Mouse (Mus musculus) cortical plate, adult 2 months (tissue): Measurements from ENCODE around the gene Dbn1. TPM values are rescaled to one million over a fixed set of nuclear protein-coding genes. Genes with fewer than 3 reads are reported as not detected.
A peak's percentile ranks its signal among the peaks of the same experiment; 100 is the strongest.

Experiments
- H3K27ac ChIP-seq: fragments of 200-500 bp; 2 replicates; pipeline ENCODE4 v1.5.1; 2012; ENCODE audit warnings: low read length, control low read depth, inconsistent platforms; ENCODE audit not compliant: insufficient read depth
- H3K4me1 ChIP-seq: fragments of 200-500 bp; 2 replicates; pipeline ENCODE4 v1.6.1; 2011; ENCODE audit warnings: low read length; ENCODE audit not compliant: control insufficient read depth, insufficient read depth
- H3K4me3 ChIP-seq: fragments of 200-500 bp; 2 replicates; pipeline ENCODE4 v1.5.1; 2011; ENCODE audit warnings: mild to moderate bottlenecking, low read length, control low read depth; ENCODE audit not compliant: insufficient read depth
- CTCF ChIP-seq: fragments of 200-500 bp; IDR thresholded peaks from 2 replicates; pipeline ENCODE4 v1.5.1; 2011; ENCODE audit warnings: mild to moderate bottlenecking, control low read depth, low read length; ENCODE audit not compliant: insufficient read depth; ENCODE audit errors: extremely low read depth
- POLR2A ChIP-seq: fragments of 200-500 bp; IDR thresholded peaks from 2 replicates; pipeline ENCODE4 v1.6.1; 2011; ENCODE audit warnings: mild to moderate bottlenecking, low read length, control low read depth; ENCODE audit not compliant: insufficient read depth; ENCODE audit errors: extremely low read depth
- polyA plus RNA-seq: library from polyadenylated mRNA; depleted of rRNA; stranded (reverse); fragments of >200 nt; gene quantifications from 2 replicates; pipeline ENCODE4 v1.2.3, GENCODE M21; 2012

Dbn1 gene
- polyA plus RNA-seq, 1 experiment = 336 TPM

- Histone ChIP-seq H3K4me3 (peak overlapping the region; percentile 63; the same call in 1 of the 2 replicates), H3K27ac (no peak overlapping the region), H3K4me1 (peaks cover 5% of the 10 kb centered on the region)
- TF ChIP-seq CTCF (no peak), POLR2A (no peak)
Measured at GRCm38 (mm10) chr13:55511492-55511861, 23.6 kb upstream of the Dbn1 start.

- Histone ChIP-seq H3K4me1 (peaks cover 5% of the 10 kb centered on the region), H3K27ac (peak overlapping the region; percentile 9; the same call in 1 of the 2 replicates), H3K4me3 (no peak overlapping the region; the same call in 1 of the 2 replicates)
- TF ChIP-seq CTCF = no peak
- TF ChIP-seq POLR2A = no peak
Measured at GRCm38 (mm10) chr13:55510668-55511491, 23.0 kb upstream of the Dbn1 start.

- TF ChIP-seq CTCF (no peak), POLR2A (no peak)
- H3K27ac ChIP-seq = no peak overlapping the region
- no peak overlapping the region for H3K4me3 ChIP-seq
- H3K4me1 ChIP-seq = peaks cover 5% of the 10 kb centered on the region
Measured at GRCm38 (mm10) chr13:55510332-55510667, 22.4 kb upstream of the Dbn1 start.

GRCm38 (mm10) chr13:55508531-55508930 lies 20.6 kb upstream of the Dbn1 start:
- Histone ChIP-seq H3K27ac (no peak overlapping the region), H3K4me3 (no peak overlapping the region), H3K4me1 (peaks cover 5% of the 10 kb centered on the region)
- TF ChIP-seq CTCF (no peak), POLR2A (no peak)

GRCm38 (mm10) chr13:55507877-55508276 lies 20.0 kb upstream of the Dbn1 start:
- no peak overlapping the region for H3K4me3 ChIP-seq
- H3K27ac ChIP-seq = no peak overlapping the region
- TF ChIP-seq CTCF = no peak
- TF ChIP-seq POLR2A = no peak
- peaks cover 5% of the 10 kb centered on the region for H3K4me1 ChIP-seq

GRCm38 (mm10) chr13:55506697-55507096 lies 18.8 kb upstream of the Dbn1 start:
- H3K4me1 ChIP-seq = peaks cover 2% of the 10 kb centered on the region
- H3K4me3 ChIP-seq = no peak overlapping the region
- TF ChIP-seq POLR2A (no peak), CTCF (no peak)
- H3K27ac ChIP-seq = no peak overlapping the region

- TF ChIP-seq CTCF (no peak), POLR2A (no peak)
- H3K4me3 ChIP-seq = no peak overlapping the region
- no peak overlapping the region for H3K27ac ChIP-seq
- H3K4me1 ChIP-seq = no peaks in the 10 kb centered on the region; the same call in 1 of the 2 replicates
Measured at GRCm38 (mm10) chr13:55505810-55506209, 17.9 kb upstream of the Dbn1 start.

GRCm38 (mm10) chr13:55504390-55504789 lies 16.5 kb upstream of the Dbn1 start:
- TF ChIP-seq CTCF (no peak), POLR2A (no peak)
- H3K4me1 ChIP-seq = no peaks in the 10 kb centered on the region; the same call in 1 of the 2 replicates
- no peak overlapping the region for H3K27ac ChIP-seq
- no peak overlapping the region for H3K4me3 ChIP-seq

GRCm38 (mm10) chr13:55502405-55502804 lies 14.5 kb upstream of the Dbn1 start:
- H3K27ac ChIP-seq = no peak overlapping the region

GRCm38 (mm10) chr13:55500575-55500974 lies 12.7 kb upstream of the Dbn1 start:
- Histone ChIP-seq H3K27ac (no peak overlapping the region), H3K4me3 (no peak overlapping the region), H3K4me1 (no peaks in the 10 kb centered on the region)
- TF ChIP-seq POLR2A (no peak), CTCF (no peak)

More at GRCm38 (mm10) chr13:55502405-55502804, 14.5 kb upstream of the Dbn1 start:
- TF ChIP-seq POLR2A = no peak
- TF ChIP-seq CTCF = no peak
- Histone ChIP-seq H3K4me3 (no peak overlapping the region), H3K4me1 (no peaks in the 10 kb centered on the region)

- H3K27ac ChIP-seq = no peak overlapping the region
- TF ChIP-seq CTCF (no peak), POLR2A (no peak)
Measured at GRCm38 (mm10) chr13:55498906-55499305, 11.0 kb upstream of the Dbn1 start.

More at GRCm38 (mm10) chr13:55498906-55499305, 11.0 kb upstream of the Dbn1 start:
- no peak overlapping the region for H3K4me3 ChIP-seq
- peaks cover 2% of the 10 kb centered on the region; the same call in 1 of the 2 replicates for H3K4me1 ChIP-seq
